Mouse (Mus musculus): ENCODE data around the gene Kif5a. TPM values are rescaled to one million over a fixed set of nuclear protein-coding genes. Genes with fewer than 3 reads are reported as not detected.
A peak's percentile ranks its signal among the peaks of the same experiment; 100 is the strongest.

Gene Kif5a
- polyA plus RNA-seq, 1 experiment from 2014 or later, result 0.06 TPM

DNA sequence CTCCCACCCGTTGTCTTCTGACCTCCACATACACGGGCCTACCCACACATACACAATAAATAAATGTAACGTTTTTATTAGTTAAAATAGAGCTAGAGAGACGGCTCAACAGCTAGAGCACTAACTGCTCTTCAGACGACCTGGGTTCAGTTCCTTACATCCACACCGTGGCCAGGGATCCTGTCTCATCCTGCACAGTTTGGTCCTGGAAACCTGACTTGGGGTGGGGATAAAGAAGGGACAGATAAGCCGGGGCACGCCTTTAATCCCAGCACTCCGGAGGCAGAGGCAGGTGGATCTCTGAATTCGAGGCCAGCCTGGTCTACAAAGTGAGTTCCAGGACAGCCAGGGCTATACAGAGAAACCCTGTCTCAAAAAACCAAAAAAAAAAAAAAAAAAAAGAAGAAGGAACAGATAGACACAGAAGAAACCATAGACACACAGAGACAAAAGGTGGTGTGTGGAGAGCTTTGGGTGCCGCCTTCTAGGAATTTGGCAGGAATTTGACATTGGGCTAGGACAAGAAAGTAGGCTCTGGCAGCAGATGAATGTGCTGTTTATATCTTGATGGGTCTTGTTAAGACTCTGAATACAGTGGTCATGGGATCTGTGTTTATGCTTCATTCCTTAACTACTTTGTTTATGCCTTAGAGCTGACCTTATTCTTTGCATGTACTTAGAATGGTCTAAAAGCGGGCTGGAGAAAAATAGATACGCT lies 49.3 kb downstream of the Kif5a start:
- 80% methylated on average over 13 of the region's 13 CpGs for WGBS (ENCODE audit: insufficient replicate concordance)
- no peaks in the 10 kb centered on the region for H3K27me3 ChIP-seq (ENCODE audit: insufficient read depth, low read length)
- ATAC-seq (no peak), DNase-seq (no peak)
- no peaks in the 10 kb centered on the region for H3K36me3 ChIP-seq (replicated peaks; ENCODE audit: insufficient read depth, low read length)
- no peak overlapping the region for H3K4me3 ChIP-seq (ENCODE audit: low read depth, low read length)
- TF ChIP-seq CTCF (IDR thresholded peaks at IDR 0.05; ENCODE audit: low read depth) (no peak), EP300 (IDR thresholded peaks at IDR 0.05; ENCODE audit: low read depth) (no peak)
- H3K4me1 ChIP-seq (ENCODE audit: insufficient read depth), result peaks cover 12% of the 10 kb centered on the region
- no peaks in the 10 kb centered on the region for H3K9me3 ChIP-seq (ENCODE audit: low read length)
- H3K9ac ChIP-seq (replicated peaks), result no peak overlapping the region
- no peak overlapping the region for H3K27ac ChIP-seq (ENCODE audit: low read depth)
- H3K4me2 ChIP-seq (ENCODE audit: low read depth, low read length), result no peak overlapping the region

- ATAC-seq (no peak), DNase-seq (no peak)
- H3K27me3 ChIP-seq (ENCODE audit: insufficient read depth, low read length), result no peaks in the 10 kb centered on the region
- peaks cover 12% of the 10 kb centered on the region for H3K4me1 ChIP-seq (ENCODE audit: insufficient read depth)
- no peak for TF ChIP-seq EP300 (IDR thresholded peaks at IDR 0.05; ENCODE audit: low read depth)
- TF ChIP-seq CTCF (IDR thresholded peaks at IDR 0.05; ENCODE audit: low read depth), result no peak
- no peak overlapping the region for H3K27ac ChIP-seq (ENCODE audit: low read depth)
- no peak overlapping the region for H3K4me3 ChIP-seq (ENCODE audit: low read depth, low read length)
- H3K9ac ChIP-seq (replicated peaks), result no peak overlapping the region
- H3K4me2 ChIP-seq (ENCODE audit: low read depth, low read length), result no peak overlapping the region
- no peaks in the 10 kb centered on the region for H3K9me3 ChIP-seq (ENCODE audit: low read length)
- peaks cover 5% of the 10 kb centered on the region; the same call in 1 of the 2 replicates for H3K36me3 ChIP-seq (replicated peaks; ENCODE audit: insufficient read depth, low read length)
- 85% methylated on average over 8 of the region's 8 CpGs for WGBS (ENCODE audit: insufficient replicate concordance)
Measured at GRCm38 (mm10) chr10:127213272-127213671, 49.9 kb downstream of the Kif5a start.

- H3K27me3 ChIP-seq (ENCODE audit: insufficient read depth, low read length), result no peaks in the 10 kb centered on the region
- peak; percentile 98 for ATAC-seq
- H3K4me2 ChIP-seq (ENCODE audit: low read depth, low read length), result peak within 1 kb of the TSS; percentile 86
- DNase-seq, result peak; percentile 96
- WGBS (ENCODE audit: insufficient replicate concordance), result under 1% methylated on average over 37 of the region's 47 CpGs
- H3K27ac ChIP-seq (ENCODE audit: low read depth), result peak within 1 kb of the TSS; percentile 76
- no peak for TF ChIP-seq CTCF (IDR thresholded peaks at IDR 0.05; ENCODE audit: low read depth)
- no peak for TF ChIP-seq EP300 (IDR thresholded peaks at IDR 0.05; ENCODE audit: low read depth)
- H3K9me3 ChIP-seq (ENCODE audit: low read length), result no peaks in the 10 kb centered on the region
- H3K4me3 ChIP-seq (ENCODE audit: low read depth, low read length), result peak within 1 kb of the TSS; percentile 86
- H3K4me1 ChIP-seq (ENCODE audit: insufficient read depth), result peaks cover 12% of the 10 kb centered on the region
- H3K36me3 ChIP-seq (replicated peaks; ENCODE audit: insufficient read depth, low read length), result peaks cover 17% of the 10 kb centered on the region
- H3K9ac ChIP-seq (replicated peaks), result peak within 1 kb of the TSS; percentile 87
Measured at GRCm38 (mm10) chr10:127211414-127211854, 51.7 kb downstream of the Kif5a start, which contains the start of gene Pip4k2c. TSS of gene Pip4k2c (minus strand) at chr10:127211585.

DNA sequence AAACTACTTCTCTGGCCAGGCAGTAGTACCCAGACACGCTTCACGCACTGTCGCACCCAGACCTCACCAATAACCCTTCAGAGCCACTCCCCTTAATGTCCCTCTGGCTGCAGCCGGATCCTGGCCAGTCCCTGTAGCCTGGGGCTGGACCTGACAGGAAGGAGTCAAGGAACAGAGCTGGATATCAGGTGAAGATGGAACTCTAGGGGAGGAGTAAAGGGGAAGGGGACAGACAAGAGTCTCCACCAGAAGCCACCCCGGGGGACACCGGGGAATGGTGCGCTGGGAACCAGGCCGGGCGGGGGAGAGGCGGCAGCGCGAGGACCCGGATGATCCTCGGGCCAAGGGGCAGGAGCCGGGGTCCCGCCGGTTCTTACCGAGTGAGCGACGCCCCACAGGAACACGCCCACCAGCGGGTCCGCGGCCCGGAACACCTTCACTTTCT lies 52.2 kb downstream of the Kif5a start:
- peak; percentile 66 for ATAC-seq
- Histone ChIP-seq H3K4me2 (ENCODE audit: low read depth, low read length) (peak overlapping the region; percentile 86), H3K4me3 (ENCODE audit: low read depth, low read length) (peak overlapping the region; percentile 86), H3K27me3 (ENCODE audit: insufficient read depth, low read length) (no peaks in the 10 kb centered on the region), H3K27ac (ENCODE audit: low read depth) (peak overlapping the region; percentile 76), H3K9ac (replicated peaks) (peak overlapping the region; percentile 87), H3K9me3 (ENCODE audit: low read length) (no peaks in the 10 kb centered on the region), H3K4me1 (ENCODE audit: insufficient read depth) (peaks cover 13% of the 10 kb centered on the region), H3K36me3 (replicated peaks; ENCODE audit: insufficient read depth, low read length) (peaks cover 19% of the 10 kb centered on the region)
- no peak for DNase-seq
- TF ChIP-seq CTCF (IDR thresholded peaks at IDR 0.05; ENCODE audit: low read depth) (no peak), EP300 (IDR thresholded peaks at IDR 0.05; ENCODE audit: low read depth) (no peak)
- under 1% methylated on average over 22 of the region's 25 CpGs for WGBS (ENCODE audit: insufficient replicate concordance)

- ATAC-seq (no peak), DNase-seq (no peak)
- 65% methylated on average over 13 of the region's 13 CpGs for WGBS (ENCODE audit: insufficient replicate concordance)
- Histone ChIP-seq H3K36me3 (replicated peaks; ENCODE audit: insufficient read depth, low read length) (peaks cover 27% of the 10 kb centered on the region), H3K9ac (replicated peaks) (peak overlapping the region; percentile 87), H3K9me3 (ENCODE audit: low read length) (no peaks in the 10 kb centered on the region), H3K27me3 (ENCODE audit: insufficient read depth, low read length) (no peaks in the 10 kb centered on the region), H3K4me3 (ENCODE audit: low read depth, low read length) (peak overlapping the region; percentile 86), H3K4me2 (ENCODE audit: low read depth, low read length) (peak overlapping the region; percentile 86), H3K4me1 (ENCODE audit: insufficient read depth) (peaks cover 17% of the 10 kb centered on the region), H3K27ac (ENCODE audit: low read depth) (peak overlapping the region; percentile 76)
- TF ChIP-seq EP300 (IDR thresholded peaks at IDR 0.05; ENCODE audit: low read depth) (no peak), CTCF (IDR thresholded peaks at IDR 0.05; ENCODE audit: low read depth) (no peak)
Measured at GRCm38 (mm10) chr10:127209928-127210570, 53.1 kb downstream of the Kif5a start.

- no peaks in the 10 kb centered on the region for H3K9me3 ChIP-seq (ENCODE audit: low read length)
- H3K36me3 ChIP-seq (replicated peaks; ENCODE audit: insufficient read depth, low read length), result peaks cover 29% of the 10 kb centered on the region
- H3K27me3 ChIP-seq (ENCODE audit: insufficient read depth, low read length), result no peaks in the 10 kb centered on the region
- H3K4me2 ChIP-seq (ENCODE audit: low read depth, low read length), result no peak overlapping the region
- no peak overlapping the region for H3K9ac ChIP-seq (replicated peaks)
- 80% methylated on average over 4 of the region's 4 CpGs for WGBS (ENCODE audit: insufficient replicate concordance)
- no peak overlapping the region for H3K4me3 ChIP-seq (ENCODE audit: low read depth, low read length)
- DNase-seq (no peak), ATAC-seq (no peak)
- peaks cover 21% of the 10 kb centered on the region for H3K4me1 ChIP-seq (ENCODE audit: insufficient read depth)
- no peak overlapping the region for H3K27ac ChIP-seq (ENCODE audit: low read depth)
- TF ChIP-seq CTCF (IDR thresholded peaks at IDR 0.05; ENCODE audit: low read depth) (no peak), EP300 (IDR thresholded peaks at IDR 0.05; ENCODE audit: low read depth) (no peak)
Measured at GRCm38 (mm10) chr10:127208921-127209320, 54.2 kb downstream of the Kif5a start.

All from liver, postnatal 0 days (tissue).